Mouse (Mus musculus): ENCODE data around the gene Mmd.
"Not testable (repeated sequence)": the region's sequence is repeated elsewhere in the genome, so short reads cannot be mapped to it uniquely, and the experiment has no call there.

Mmd gene

GRCm38 (mm10) chr11:90249701-90250141 is 465 bp downstream of the Mmd start:
- DNase-seq (ENCODE audit: low spot score): no peak

- no peak for DNase-seq (ENCODE audit: low spot score)
Observed at GRCm38 (mm10) chr11:90250189-90250588, 933 bp downstream of the Mmd start.

- DNase-seq (ENCODE audit: low spot score): no peak
Observed at GRCm38 (mm10) chr11:90250730-90251129, 1.5 kb downstream of the Mmd start.

- no peak for DNase-seq (ENCODE audit: low spot score)
Observed at GRCm38 (mm10) chr11:90251923-90252322, 2.7 kb downstream of the Mmd start.

- DNase-seq (ENCODE audit: low spot score): no peak
Observed at GRCm38 (mm10) chr11:90252366-90252765, 3.1 kb downstream of the Mmd start.

- no peak for DNase-seq (ENCODE audit: low spot score)
Observed at GRCm38 (mm10) chr11:90254536-90254935, 5.3 kb downstream of the Mmd start.

- DNase-seq (ENCODE audit: low spot score): no peak
Observed at GRCm38 (mm10) chr11:90255687-90256086, 6.4 kb downstream of the Mmd start.

GRCm38 (mm10) chr11:90256833-90257525 is 7.7 kb downstream of the Mmd start:
- DNase-seq (ENCODE audit: low spot score): no peak

- no peak for DNase-seq (ENCODE audit: low spot score)
Observed at GRCm38 (mm10) chr11:90258321-90258927, 9.2 kb downstream of the Mmd start.

GRCm38 (mm10) chr11:90259071-90259470 is 9.8 kb downstream of the Mmd start:
- DNase-seq (ENCODE audit: low spot score): peak; percentile 50

- no peak for DNase-seq (ENCODE audit: low spot score)
Observed at GRCm38 (mm10) chr11:90259826-90260225, 10.6 kb downstream of the Mmd start.

GRCm38 (mm10) chr11:90264180-90264579 is 14.9 kb downstream of the Mmd start:
- DNase-seq (ENCODE audit: low spot score): no peak

- DNase-seq (ENCODE audit: low spot score): no peak
Observed at GRCm38 (mm10) chr11:90265581-90265980, 16.3 kb downstream of the Mmd start.

- no peak for DNase-seq (ENCODE audit: low spot score)
Observed at GRCm38 (mm10) chr11:90268934-90269333, 19.7 kb downstream of the Mmd start.

GRCm38 (mm10) chr11:90269398-90270123 is 20.3 kb downstream of the Mmd start:
- peak; percentile 16 for DNase-seq (ENCODE audit: low spot score)

- DNase-seq (ENCODE audit: low spot score): no peak
Observed at GRCm38 (mm10) chr11:90270132-90270877, 21.0 kb downstream of the Mmd start.

GRCm38 (mm10) chr11:90274187-90274586 is 24.9 kb downstream of the Mmd start:
- no peak for DNase-seq (ENCODE audit: low spot score)

- DNase-seq (ENCODE audit: low spot score): peak; percentile 7
Observed at GRCm38 (mm10) chr11:90275663-90276062, 26.4 kb downstream of the Mmd start.

GRCm38 (mm10) chr11:90276150-90276549 is 26.9 kb downstream of the Mmd start:
- no peak for DNase-seq (ENCODE audit: low spot score)

- no peak for DNase-seq (ENCODE audit: low spot score)
Observed at GRCm38 (mm10) chr11:90276561-90276960, 27.3 kb downstream of the Mmd start.

GRCm38 (mm10) chr11:90280069-90280468 is 30.8 kb downstream of the Mmd start:
- no peak for DNase-seq (ENCODE audit: low spot score)

- not testable (repeated sequence) for DNase-seq (ENCODE audit: low spot score)
Observed at GRCm38 (mm10) chr11:90281943-90282342, 32.7 kb downstream of the Mmd start.

All from urinary bladder, postnatal 14 days (tissue).